Mouse (Mus musculus) intestine, embryonic 14.5 days (tissue): ENCODE measurements around the gene Krt8. TPM values are rescaled to one million over a fixed set of nuclear protein-coding genes. Genes with fewer than 3 reads are reported as not detected.

ENCODE experiments used
- ATAC-seq: fragments of 200-750 bp; cut with Nextera tagmentation; replicated peaks from 2 replicates; pipeline ENCODE4 v1.8.0; 2017; ENCODE audit warnings: low read depth, moderate number of reproducible peaks, moderate TSS enrichment, moderate library complexity; ENCODE audit not compliant: low FRiP score, low TSS enrichment
- DNase-seq: peaks from one replicate; pipeline ENCODE4 v3.0.0-alpha.2; 2018; ENCODE audit warnings: low spot score
- H3K27ac ChIP-seq: fragments of 300-500 bp; sonication (generic); 2 replicates; pipeline ENCODE4 v1.5.1; 2014; ENCODE audit warnings: low read depth, mild to moderate bottlenecking, control low read depth
- H3K27me3 ChIP-seq: fragments of 300-500 bp; sonication (generic); replicated peaks from 2 replicates; pipeline ENCODE4 v1.6.1; 2014; ENCODE audit warnings: low read length, control low read depth; ENCODE audit not compliant: control insufficient read depth, insufficient read depth
- H3K36me3 ChIP-seq: fragments of 300-500 bp; sonication (generic); 2 replicates; pipeline ENCODE4 v1.6.1; 2014; ENCODE audit warnings: low read length, control low read depth; ENCODE audit not compliant: control insufficient read depth, insufficient read depth
- H3K4me1 ChIP-seq: fragments of 300-500 bp; sonication (generic); replicated peaks from 2 replicates; pipeline ENCODE4 v1.6.1; 2014; ENCODE audit warnings: low read length, control low read depth, mixed read lengths; ENCODE audit not compliant: control insufficient read depth, insufficient read depth
- H3K4me2 ChIP-seq: fragments of 300-500 bp; sonication (generic); 2 replicates; pipeline ENCODE4 v1.6.1; 2014; ENCODE audit warnings: low read length
- H3K4me3 ChIP-seq: fragments of 300-500 bp; sonication (generic); 2 replicates; pipeline ENCODE4 v1.5.1; 2014; ENCODE audit warnings: low read depth, low read length, control low read depth, mixed read lengths
- H3K9ac ChIP-seq: fragments of 300-500 bp; sonication (generic); 2 replicates; pipeline ENCODE4 v1.6.1; 2014; ENCODE audit warnings: mild to moderate bottlenecking, low read length
- H3K9me3 ChIP-seq: fragments of 300-500 bp; sonication (generic); 2 replicates; pipeline ENCODE4 v1.6.1; 2016; ENCODE audit warnings: low read length, control low read depth; ENCODE audit not compliant: control insufficient read depth
- WGBS: fragments of 180-500 bp; shearing (Covaris S2); extraction: QIAGEN DNeasy Blood & Tissue Kit; methylation state at CpG from one replicate; pipeline ENCODE4 v1.1.7; 2014; 5-methylcytosine and 5-hydroxymethylcytosine counted together
- polyA plus RNA-seq: library from polyadenylated mRNA; unstranded; fragments of >200 nt; fragmentation: Nextera tagmentation; extraction: Ambion mirVana; gene quantifications from 2 replicates; pipeline ENCODE4 v1.2.1, GENCODE M21; 2014

The Krt8 gene
- 381 and 486 TPM in 2 replicates for polyA plus RNA-seq

GRCm38 (mm10) chr15:102004189-102004588 is at the start of gene Krt8:
Gene Krt8 (minus strand): TSS chr15:102004482.
- Histone ChIP-seq H3K9me3 (no peaks in the 10 kb centered on the region), H3K27me3 (peaks cover 7% of the 10 kb centered on the region; the same call in 1 of the 2 replicates), H3K4me3 (peak within 1 kb of the TSS; percentile 25), H3K27ac (peak within 1 kb of the TSS; percentile 51), H3K9ac (peak within 1 kb of the TSS; percentile 27), H3K36me3 (no peaks in the 10 kb centered on the region), H3K4me2 (peak within 1 kb of the TSS; percentile 47), H3K4me1 (peaks cover 20% of the 10 kb centered on the region)
- ATAC-seq (peak; percentile 70), DNase-seq (peak; percentile 82)
- WGBS, result 15% methylated on average over 11 of the region's 11 CpGs

GRCm38 (mm10) chr15:102051920-102052683 is 47.8 kb upstream of the Krt8 start:
- ATAC-seq (peak; percentile 80; the same call in 1 of the 2 replicates), DNase-seq (peak; percentile 78)
- Histone ChIP-seq H3K9me3 (no peaks in the 10 kb centered on the region), H3K36me3 (no peaks in the 10 kb centered on the region), H3K27me3 (no peaks in the 10 kb centered on the region), H3K9ac (peak overlapping the region; percentile 46), H3K4me3 (peak overlapping the region; percentile 42), H3K4me1 (peaks cover 8% of the 10 kb centered on the region; the same call in 1 of the 2 replicates), H3K27ac (peak overlapping the region; percentile 54; the same call in 1 of the 2 replicates), H3K4me2 (peak overlapping the region; percentile 75)
- 1% methylated on average over 29 of the region's 33 CpGs for WGBS

DNA sequence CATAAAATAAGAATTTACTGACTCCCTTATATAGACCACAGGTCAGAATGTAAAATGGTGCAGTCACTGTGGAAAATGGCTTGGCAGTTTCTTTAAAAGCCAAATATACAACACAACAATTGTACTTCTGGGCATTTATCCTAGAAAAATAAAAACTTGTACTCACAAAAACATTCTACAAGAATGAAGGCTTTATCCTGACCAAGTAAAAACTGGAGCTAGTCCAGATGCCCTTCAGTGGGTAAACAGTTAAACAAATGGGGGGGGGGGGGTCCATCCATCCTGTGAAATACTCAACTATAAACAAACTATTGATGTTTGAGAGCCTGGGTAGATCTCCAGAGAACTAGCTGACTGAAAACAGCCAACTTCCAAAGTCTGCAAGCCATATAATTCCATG is 45.6 kb upstream of the Krt8 start:
- H3K27ac ChIP-seq, result no peak overlapping the region
- peaks cover 8% of the 10 kb centered on the region; the same call in 1 of the 2 replicates for H3K4me1 ChIP-seq
- DNase-seq (no peak), ATAC-seq (no peak)
- no peak overlapping the region for H3K4me2 ChIP-seq
- no peaks in the 10 kb centered on the region for H3K27me3 ChIP-seq
- H3K9me3 ChIP-seq, result no peaks in the 10 kb centered on the region
- no peak overlapping the region for H3K9ac ChIP-seq
- no peak overlapping the region for H3K4me3 ChIP-seq
- H3K36me3 ChIP-seq, result no peaks in the 10 kb centered on the region

- Histone ChIP-seq H3K4me1 (peaks cover 8% of the 10 kb centered on the region; the same call in 1 of the 2 replicates), H3K27ac (no peak overlapping the region), H3K4me3 (no peak overlapping the region), H3K4me2 (no peak overlapping the region), H3K27me3 (no peaks in the 10 kb centered on the region), H3K36me3 (no peaks in the 10 kb centered on the region), H3K9me3 (no peaks in the 10 kb centered on the region), H3K9ac (no peak overlapping the region)
- DNase-seq (no peak), ATAC-seq (no peak)
- 91% methylated on average over 6 of the region's 6 CpGs for WGBS
These were observed 43.7 kb upstream of the Krt8 start for GRCm38 (mm10) chr15:102048006-102048405.

- no peak for ATAC-seq
- no peak overlapping the region for H3K4me3 ChIP-seq
- no peak overlapping the region for H3K9ac ChIP-seq
- 83% methylated on average over 10 of the region's 10 CpGs for WGBS
- DNase-seq, result no peak
- no peak overlapping the region for H3K27ac ChIP-seq
- H3K27me3 ChIP-seq, result no peaks in the 10 kb centered on the region
- no peak overlapping the region for H3K4me2 ChIP-seq
- H3K36me3 ChIP-seq, result no peaks in the 10 kb centered on the region
- no peaks in the 10 kb centered on the region for H3K4me1 ChIP-seq
- no peaks in the 10 kb centered on the region for H3K9me3 ChIP-seq
These were observed 41.4 kb upstream of the Krt8 start for GRCm38 (mm10) chr15:102045691-102046090.

- no peaks in the 10 kb centered on the region for H3K9me3 ChIP-seq
- DNase-seq (no peak), ATAC-seq (no peak)
- H3K27ac ChIP-seq, result no peak overlapping the region
- no peaks in the 10 kb centered on the region for H3K36me3 ChIP-seq
- no peak overlapping the region for H3K4me2 ChIP-seq
- WGBS, result 67% methylated on average over 3 of the region's 3 CpGs
- H3K27me3 ChIP-seq, result no peaks in the 10 kb centered on the region
- H3K4me1 ChIP-seq, result no peaks in the 10 kb centered on the region
- H3K9ac ChIP-seq, result no peak overlapping the region
- H3K4me3 ChIP-seq, result no peak overlapping the region
These were observed 40.5 kb upstream of the Krt8 start for GRCm38 (mm10) chr15:102044745-102045144.

DNA sequence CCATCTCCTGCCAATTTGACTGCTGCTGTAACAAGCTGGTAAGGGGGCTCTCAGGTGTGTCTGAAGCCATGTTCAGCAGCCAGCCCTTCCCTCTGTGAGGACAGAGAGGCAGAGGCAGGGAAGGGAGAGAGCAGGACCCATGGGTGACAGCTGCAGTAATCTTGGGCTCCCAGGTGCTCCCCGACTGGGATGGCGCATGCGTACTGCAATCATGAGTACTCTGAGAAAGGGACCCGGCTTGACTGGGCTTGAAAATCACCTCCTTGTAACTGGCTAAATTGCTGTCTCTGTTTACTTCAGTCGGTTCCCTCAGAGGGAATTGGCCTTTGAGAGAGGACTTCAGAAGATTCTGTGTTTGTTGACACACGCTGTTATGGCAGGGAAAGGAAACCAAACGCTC is 37.7 kb upstream of the Krt8 start:
- no peak for ATAC-seq

GRCm38 (mm10) chr15:102040277-102040676 is 36.0 kb upstream of the Krt8 start:
- Histone ChIP-seq H3K4me1 (no peaks in the 10 kb centered on the region), H3K27ac (no peak overlapping the region), H3K4me2 (no peak overlapping the region), H3K9ac (no peak overlapping the region), H3K36me3 (no peaks in the 10 kb centered on the region), H3K9me3 (no peaks in the 10 kb centered on the region), H3K27me3 (no peaks in the 10 kb centered on the region), H3K4me3 (no peak overlapping the region)
- WGBS, result 70% methylated on average over 4 of the region's 4 CpGs
- ATAC-seq, result no peak
- no peak for DNase-seq

More for the DNA sequence above, 37.7 kb upstream of the Krt8 start:
- Histone ChIP-seq H3K4me2 (peak overlapping the region; percentile 35), H3K4me3 (0 out of 2 replicates have a peak overlapping the region, but pooled peaks have one; percentile 8), H3K4me1 (no peaks in the 10 kb centered on the region), H3K36me3 (no peaks in the 10 kb centered on the region), H3K9ac (no peak overlapping the region), H3K27ac (no peak overlapping the region), H3K27me3 (no peaks in the 10 kb centered on the region), H3K9me3 (no peaks in the 10 kb centered on the region)
- DNase-seq, result no peak
- WGBS, result 15% methylated on average over 7 of the region's 7 CpGs
